Mouse (Mus musculus): ENCODE data around the gene Wdr63.

GRCm38 (mm10) chr3:146110916-146111315, 3.0 kb upstream of the Wdr63 start:
- TF ChIP-seq POLR2A (IDR thresholded peaks at IDR 0.05; ENCODE audit: extremely low read depth, insufficient read depth, low read length) (no peak), CTCF (IDR thresholded peaks at IDR 0.05; ENCODE audit: low read depth, low read length) (no peak)

All from liver, adult 2 months (tissue).